Mouse (Mus musculus) right cerebral cortex, adult 18-20 months (tissue): ENCODE results near the gene Cdk4.
"Not testable (repeated sequence)": the region's sequence is repeated elsewhere in the genome, so short reads cannot be mapped to it uniquely, and the experiment has no call there.

Source experiments
- DNase-seq: peaks from one replicate; pipeline ENCODE4 v3.0.0; 2022; ENCODE audit warnings: mixed read lengths

The Cdk4 gene

GRCm38 (mm10) chr10:127058161-127058560 is 5.2 kb upstream of the Cdk4 start:
- DNase-seq: peak; percentile 78

DNA sequence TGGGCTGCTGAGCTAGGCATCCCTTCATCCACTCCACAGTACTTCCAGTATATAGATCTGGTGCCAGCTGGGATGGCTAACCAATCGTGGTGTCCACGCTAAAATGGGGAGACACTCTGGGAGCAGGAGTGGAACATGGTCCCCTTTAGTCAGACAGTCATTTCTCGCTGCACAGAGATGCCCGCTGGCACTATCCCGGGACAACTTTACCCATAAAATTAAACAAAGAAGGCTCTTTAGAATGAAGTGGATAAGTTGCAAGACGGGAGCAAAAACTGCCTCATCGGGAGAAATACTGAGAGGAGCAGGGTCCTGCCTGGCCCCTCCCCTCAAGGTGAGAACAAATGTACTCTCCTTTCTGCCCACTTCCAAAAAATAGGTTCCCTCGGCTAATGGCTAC is 4.6 kb upstream of the Cdk4 start:
- no peak for DNase-seq

GRCm38 (mm10) chr10:127059174-127059967 is 4.0 kb upstream of the Cdk4 start:
- DNase-seq: no peak

GRCm38 (mm10) chr10:127059968-127060916 is 3.1 kb upstream of the Cdk4 start, which contains the start of gene March9:
March9 (minus strand) TSS chr10:127060184.
- peak; percentile 84 for DNase-seq

- DNase-seq: no peak
These were observed 2.2 kb upstream of the Cdk4 start for GRCm38 (mm10) chr10:127061085-127061484.

DNA sequence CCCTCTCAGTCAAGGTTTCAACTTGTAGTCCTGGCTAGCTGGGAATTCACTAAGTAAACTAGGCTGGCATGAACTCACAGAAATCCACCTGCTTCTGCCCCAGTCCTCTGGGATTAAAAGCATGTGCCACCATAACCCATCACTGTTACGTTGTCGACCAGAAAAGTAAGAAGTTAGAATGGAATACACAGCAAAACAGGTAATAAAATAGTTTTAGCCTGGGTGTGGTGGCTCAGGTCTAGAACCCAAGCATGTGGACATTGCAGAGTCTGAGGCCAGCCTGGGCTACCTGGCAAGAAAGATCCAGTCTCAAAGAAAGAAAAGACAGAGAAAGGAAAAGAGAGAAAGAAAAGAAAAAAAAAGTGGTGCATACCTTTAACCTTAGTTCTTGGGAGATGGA is 1.8 kb upstream of the Cdk4 start:
- no peak for DNase-seq

DNA sequence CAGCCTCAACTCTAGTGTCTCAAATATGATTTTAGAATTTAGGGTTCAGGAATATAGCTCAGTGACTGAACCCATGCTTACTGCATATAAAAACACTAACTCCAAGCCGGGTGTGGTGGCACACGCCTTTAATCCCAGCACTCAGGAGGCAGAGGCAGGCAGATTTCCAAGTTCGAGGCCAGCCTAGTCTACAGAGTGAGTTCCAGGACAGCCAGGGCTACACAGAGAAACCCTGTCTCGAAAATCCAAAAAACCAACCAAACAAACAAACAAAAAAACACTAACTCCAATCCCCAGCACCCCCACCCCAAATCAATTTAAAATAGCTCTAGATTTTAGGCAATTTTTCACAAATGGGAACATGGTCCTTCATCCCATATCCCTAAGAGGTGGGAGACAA is 1.2 kb upstream of the Cdk4 start:
- DNase-seq: not testable (repeated sequence)

GRCm38 (mm10) chr10:127062503-127062902 is 831 bp upstream of the Cdk4 start:
- no peak for DNase-seq

DNA sequence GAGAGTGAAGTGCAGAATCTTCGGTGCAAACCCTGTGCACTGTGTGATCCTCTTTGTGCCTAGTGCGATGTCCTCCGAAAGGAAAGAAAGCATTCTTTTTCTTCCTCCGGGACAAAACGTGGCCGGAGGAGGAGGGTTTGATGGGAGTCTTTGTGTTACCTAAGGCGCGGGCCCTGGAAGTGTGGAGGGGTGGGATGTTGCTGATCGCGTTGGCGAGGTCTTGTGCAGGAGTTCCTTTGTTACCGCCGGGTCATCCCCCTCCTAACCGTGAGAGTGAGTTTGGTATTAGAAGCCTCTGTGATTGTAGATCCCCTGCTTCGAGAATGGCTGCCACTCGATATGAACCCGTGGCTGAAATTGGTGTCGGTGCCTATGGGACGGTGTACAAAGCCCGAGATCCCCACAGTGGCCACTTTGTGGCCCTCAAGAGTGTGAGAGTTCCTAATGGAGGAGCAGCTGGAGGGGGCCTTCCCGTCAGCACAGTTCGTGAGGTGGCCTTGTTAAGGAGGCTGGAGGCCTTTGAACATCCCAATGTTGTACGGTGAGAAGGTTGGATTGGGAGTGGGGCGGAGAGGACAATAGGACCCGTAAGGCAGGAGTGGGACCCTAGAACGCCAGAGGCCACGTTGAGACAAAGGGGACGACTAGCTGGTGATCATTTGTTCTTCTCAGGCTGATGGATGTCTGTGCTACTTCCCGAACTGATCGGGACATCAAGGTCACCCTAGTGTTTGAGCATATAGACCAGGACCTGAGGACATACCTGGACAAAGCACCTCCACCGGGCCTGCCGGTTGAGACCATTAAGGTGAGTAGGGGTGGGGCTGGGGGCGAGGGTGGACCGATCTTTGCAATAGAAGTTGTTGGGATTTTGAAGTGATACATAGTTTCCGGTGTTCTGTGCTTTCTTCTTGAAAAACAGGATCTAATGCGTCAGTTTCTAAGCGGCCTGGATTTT is 858 bp downstream of the Cdk4 start:
- DNase-seq: no peak

DNA sequence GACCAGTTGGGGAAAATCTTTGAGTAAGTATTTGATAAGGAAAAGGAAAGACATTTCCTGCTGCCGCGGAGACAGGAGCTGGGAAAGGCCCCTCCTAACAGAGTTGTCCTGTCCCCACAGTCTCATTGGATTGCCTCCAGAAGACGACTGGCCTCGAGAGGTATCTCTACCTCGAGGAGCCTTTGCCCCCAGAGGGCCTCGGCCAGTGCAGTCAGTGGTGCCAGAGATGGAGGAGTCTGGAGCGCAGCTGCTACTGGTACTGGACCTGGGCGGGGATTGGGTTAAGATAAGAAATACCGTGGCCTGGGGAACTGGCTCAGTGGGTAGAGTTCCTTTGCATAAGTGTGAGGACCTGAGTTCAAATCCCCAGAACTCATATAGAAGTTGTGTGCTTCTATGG is 2.6 kb downstream of the Cdk4 start:
- DNase-seq: no peak

DNA sequence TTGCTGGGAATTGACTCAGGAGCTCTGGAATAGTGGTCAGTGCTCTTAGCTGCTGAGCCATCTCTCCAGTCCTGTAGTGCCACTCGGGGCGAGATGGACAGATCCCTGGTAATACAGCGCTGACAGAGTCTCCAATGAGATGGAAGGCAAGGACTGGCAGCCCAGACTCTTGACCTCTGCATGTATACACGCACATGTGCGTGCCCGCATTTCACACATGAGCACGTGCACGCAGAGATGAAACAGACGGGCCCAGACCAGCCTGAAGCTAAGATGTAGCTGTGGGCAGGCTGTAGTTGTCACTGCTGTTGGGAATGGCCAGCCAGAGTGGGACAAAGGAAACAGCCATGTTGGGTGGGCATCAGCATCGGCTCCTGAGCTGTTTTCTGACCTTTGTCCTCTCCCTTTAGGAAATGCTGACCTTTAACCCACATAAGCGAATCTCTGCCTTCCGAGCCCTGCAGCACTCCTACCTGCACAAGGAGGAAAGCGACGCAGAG is 3.2 kb downstream of the Cdk4 start:
- DNase-seq: no peak

- DNase-seq: no peak
These were observed 5.2 kb downstream of the Cdk4 start for GRCm38 (mm10) chr10:127068360-127069038.

GRCm38 (mm10) chr10:127069281-127070189 is 6.2 kb downstream of the Cdk4 start:
- no peak for DNase-seq

DNA sequence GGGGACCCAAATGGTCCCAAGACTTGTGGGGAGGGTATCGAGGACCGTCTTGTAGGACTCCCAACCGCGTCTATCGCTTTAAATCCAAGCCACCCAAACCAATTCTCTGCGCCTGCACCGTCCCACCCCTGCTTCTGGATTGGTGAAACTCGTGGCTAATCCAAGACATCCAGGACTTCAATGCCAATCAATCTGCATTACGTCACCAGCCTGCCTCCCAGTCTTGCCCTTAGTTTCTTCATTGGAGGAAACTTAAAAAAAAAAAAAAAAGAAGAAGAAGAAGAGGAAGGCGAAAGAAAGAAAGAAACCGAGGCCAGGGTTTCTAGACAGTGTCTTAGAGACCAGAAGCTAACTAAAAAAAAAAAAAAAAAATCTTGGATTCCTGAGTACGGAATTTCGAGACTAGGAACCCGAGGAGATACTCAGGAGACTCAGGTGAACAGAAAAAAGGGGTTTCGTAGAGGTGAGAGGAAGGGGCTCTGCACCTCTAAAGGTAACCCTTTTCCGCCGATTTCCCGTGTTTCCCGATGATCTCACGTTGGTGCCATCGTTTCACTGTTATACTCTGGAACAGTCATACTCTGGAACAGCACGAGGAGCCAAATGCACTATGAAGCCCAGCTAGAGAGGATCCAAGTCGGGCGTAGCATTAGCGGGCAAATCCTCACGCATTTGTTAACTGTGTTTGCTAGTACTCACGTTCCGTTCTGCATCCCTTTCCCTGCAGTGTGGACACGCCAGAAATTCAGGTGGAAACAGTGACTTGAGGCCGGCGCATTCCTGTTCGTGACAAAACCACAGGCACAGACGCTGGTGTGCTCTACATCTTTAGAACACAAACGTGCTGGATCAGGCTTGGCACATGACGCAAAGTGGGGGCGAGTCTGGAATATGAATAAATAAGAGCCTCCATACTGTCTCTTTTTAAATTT is 7.1 kb downstream of the Cdk4 start, which contains the start of gene Tspan31:
Gene Tspan31, minus strand, starts transcription at position 75 of the 932 bp plus-strand sequence.
- DNase-seq: peak; percentile 97

DNA sequence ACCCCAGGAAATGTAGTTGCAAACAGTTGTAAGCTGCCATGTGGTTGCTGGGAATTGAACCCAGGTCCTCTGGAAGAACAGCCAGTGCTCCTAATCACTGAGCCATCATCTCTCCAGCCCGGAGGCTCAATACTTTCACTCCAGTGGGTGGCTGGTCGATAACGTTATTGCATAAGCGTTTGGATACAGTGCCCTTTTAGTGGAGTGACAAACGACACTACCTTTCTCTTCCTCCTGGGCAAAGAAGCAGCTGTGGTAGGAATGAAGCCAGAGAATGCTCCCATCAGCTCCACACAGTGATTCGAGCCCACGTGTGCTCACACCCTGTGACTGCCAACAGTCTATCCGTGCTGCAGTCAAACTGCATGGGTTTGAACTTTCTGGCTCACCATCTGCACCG is 7.9 kb downstream of the Cdk4 start:
- no peak for DNase-seq

- not testable (repeated sequence) for DNase-seq
These were observed 8.9 kb downstream of the Cdk4 start for GRCm38 (mm10) chr10:127072270-127072669.

DNA sequence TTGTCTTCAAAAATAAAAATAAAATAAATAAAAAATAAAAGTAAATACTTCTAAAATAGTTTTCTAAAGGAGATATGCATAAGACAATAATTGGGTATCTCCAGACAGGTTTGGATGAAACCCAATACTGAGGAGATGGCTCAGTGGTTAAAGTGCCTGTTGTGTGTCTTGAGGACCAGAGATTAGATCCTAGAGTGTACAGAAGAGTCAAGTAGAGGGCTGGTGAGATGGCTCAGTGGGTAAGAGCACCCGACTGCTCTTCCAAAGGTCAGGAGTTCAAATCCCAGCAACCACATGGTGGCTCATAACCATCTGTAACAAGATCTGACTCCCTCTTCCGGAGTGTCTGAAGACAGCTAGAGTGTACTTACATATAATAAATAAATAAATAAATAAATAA is 9.6 kb downstream of the Cdk4 start:
- DNase-seq: not testable (repeated sequence)

- DNase-seq: no peak
These were observed 10.6 kb downstream of the Cdk4 start for GRCm38 (mm10) chr10:127073981-127074380.

- no peak for DNase-seq
These were observed 11.7 kb downstream of the Cdk4 start, which contains the start of gene Agap2 for GRCm38 (mm10) chr10:127075080-127075479. Agap2 (plus strand) TSS chr10:127075284.
